Mouse (Mus musculus): ENCODE results near the gene Serpine3. TPM values are rescaled to one million over a fixed set of nuclear protein-coding genes. Genes with fewer than 3 reads are reported as not detected.

Gene Serpine3
- polyA plus RNA-seq, 1 experiment from 2014 or later = not detected

DNA sequence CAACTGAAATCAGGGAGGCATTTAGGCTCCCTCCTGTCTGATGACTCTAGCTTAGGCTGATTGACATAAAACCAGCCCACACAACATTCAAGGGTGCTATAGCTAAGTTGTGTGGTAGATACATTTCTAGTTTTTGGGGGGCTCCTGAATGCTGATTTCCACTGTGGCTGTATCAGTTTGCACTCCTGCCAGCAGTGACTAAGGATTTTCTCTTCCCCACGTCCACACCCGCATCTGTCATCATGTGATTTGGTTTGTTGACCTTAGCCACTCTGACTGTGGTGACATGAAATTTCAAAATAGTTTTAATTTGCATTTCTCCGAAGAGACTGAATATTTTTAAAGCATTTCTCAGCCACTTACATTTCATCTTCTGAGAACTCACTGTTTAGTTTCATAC, 6.0 kb upstream of the Serpine3 start:
- 81% methylated on average over 3 of the region's 3 CpGs for WGBS
- no peaks in the 10 kb centered on the region for H3K4me1 ChIP-seq
- no peaks in the 10 kb centered on the region for H3K27me3 ChIP-seq (replicated peaks)
- no peak overlapping the region for H3K27ac ChIP-seq
- H3K9me3 ChIP-seq = no peaks in the 10 kb centered on the region
- H3K4me3 ChIP-seq = no peak overlapping the region
- H3K36me3 ChIP-seq (replicated peaks) = no peaks in the 10 kb centered on the region
- no peak for ATAC-seq (replicated peaks)
- H3K4me2 ChIP-seq = no peak overlapping the region
- H3K9ac ChIP-seq = no peak overlapping the region

- H3K4me2 ChIP-seq = no peak overlapping the region
- 83% methylated on average over 6 of the region's 6 CpGs for WGBS
- H3K27me3 ChIP-seq (replicated peaks) = no peaks in the 10 kb centered on the region
- no peak overlapping the region for H3K4me3 ChIP-seq
- no peaks in the 10 kb centered on the region for H3K4me1 ChIP-seq
- no peaks in the 10 kb centered on the region for H3K36me3 ChIP-seq (replicated peaks)
- H3K27ac ChIP-seq = no peak overlapping the region
- no peak for ATAC-seq (replicated peaks)
- no peak overlapping the region for H3K9ac ChIP-seq
- no peaks in the 10 kb centered on the region for H3K9me3 ChIP-seq
These were observed 1.1 kb upstream of the Serpine3 start for GRCm38 (mm10) chr14:62662381-62662780.

GRCm38 (mm10) chr14:62664976-62665673, 1.7 kb downstream of the Serpine3 start:
- ATAC-seq (replicated peaks) = no peak
- Histone ChIP-seq H3K36me3 (replicated peaks) (no peaks in the 10 kb centered on the region), H3K4me1 (no peaks in the 10 kb centered on the region), H3K4me3 (no peak overlapping the region), H3K9ac (no peak overlapping the region), H3K9me3 (no peaks in the 10 kb centered on the region), H3K27ac (no peak overlapping the region), H3K27me3 (replicated peaks) (no peaks in the 10 kb centered on the region), H3K4me2 (no peak overlapping the region)
- 56% methylated on average over 9 of the region's 9 CpGs for WGBS

- Histone ChIP-seq H3K4me2 (no peak overlapping the region), H3K27me3 (replicated peaks) (no peaks in the 10 kb centered on the region), H3K36me3 (replicated peaks) (no peaks in the 10 kb centered on the region), H3K27ac (no peak overlapping the region), H3K9ac (no peak overlapping the region), H3K9me3 (no peaks in the 10 kb centered on the region), H3K4me1 (no peaks in the 10 kb centered on the region), H3K4me3 (no peak overlapping the region)
- no peak for ATAC-seq (replicated peaks)
- 90% methylated on average over 3 of the region's 3 CpGs for WGBS
These were observed 10.2 kb downstream of the Serpine3 start for GRCm38 (mm10) chr14:62673646-62674045.

DNA sequence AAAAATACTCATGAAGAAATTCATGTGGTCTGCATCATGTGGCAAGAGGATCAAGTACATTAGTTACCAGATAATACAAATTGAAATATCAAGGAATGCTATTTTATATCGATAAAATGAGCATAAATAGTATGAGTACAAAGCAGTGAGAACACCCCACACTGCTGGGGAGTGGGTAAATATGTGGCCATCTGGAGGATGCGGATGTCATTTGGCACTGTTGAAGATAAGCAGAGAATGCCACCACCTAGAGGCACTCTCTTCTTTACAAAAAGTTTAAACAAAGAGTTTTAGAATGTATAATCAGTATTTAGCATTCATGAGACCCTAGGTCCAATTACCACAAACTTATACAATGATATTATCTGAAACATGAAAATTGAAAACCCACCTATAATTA, 54.7 kb downstream of the Serpine3 start:
- Histone ChIP-seq H3K4me2 (no peak overlapping the region), H3K4me1 (no peaks in the 10 kb centered on the region), H3K9ac (no peak overlapping the region), H3K27ac (no peak overlapping the region), H3K9me3 (no peaks in the 10 kb centered on the region), H3K27me3 (replicated peaks) (no peaks in the 10 kb centered on the region), H3K36me3 (replicated peaks) (no peaks in the 10 kb centered on the region; the same call in 1 of the 2 replicates), H3K4me3 (no peak overlapping the region)
- no peak for ATAC-seq (replicated peaks)
- 88% methylated on average over 2 of the region's 2 CpGs for WGBS

DNA sequence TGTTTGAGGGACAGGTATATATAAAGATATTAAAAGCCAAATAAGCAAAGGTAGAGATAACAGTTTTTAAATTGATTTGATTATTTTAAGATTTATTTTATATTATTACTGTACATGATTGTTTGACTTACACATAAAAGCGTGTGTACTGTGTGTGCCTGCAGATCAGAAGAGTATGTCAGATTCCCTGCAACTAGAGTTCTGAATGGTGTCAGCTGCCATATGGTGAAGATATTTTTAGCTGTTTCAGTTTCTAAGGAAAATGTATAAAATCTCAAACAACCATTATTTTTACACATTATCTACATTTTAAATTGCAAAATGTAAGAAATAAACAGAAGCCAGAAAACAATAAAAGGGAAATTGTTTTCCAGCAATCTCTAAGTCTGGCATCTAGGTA, 58.2 kb downstream of the Serpine3 start:
- Histone ChIP-seq H3K36me3 (replicated peaks) (no peaks in the 10 kb centered on the region), H3K4me3 (no peak overlapping the region), H3K4me1 (no peaks in the 10 kb centered on the region), H3K27ac (no peak overlapping the region), H3K9ac (no peak overlapping the region), H3K4me2 (no peak overlapping the region), H3K9me3 (no peaks in the 10 kb centered on the region), H3K27me3 (replicated peaks) (no peaks in the 10 kb centered on the region)
- 91% methylated on average over 1 of the region's 1 CpGs for WGBS
- no peak for ATAC-seq (replicated peaks)

DNA sequence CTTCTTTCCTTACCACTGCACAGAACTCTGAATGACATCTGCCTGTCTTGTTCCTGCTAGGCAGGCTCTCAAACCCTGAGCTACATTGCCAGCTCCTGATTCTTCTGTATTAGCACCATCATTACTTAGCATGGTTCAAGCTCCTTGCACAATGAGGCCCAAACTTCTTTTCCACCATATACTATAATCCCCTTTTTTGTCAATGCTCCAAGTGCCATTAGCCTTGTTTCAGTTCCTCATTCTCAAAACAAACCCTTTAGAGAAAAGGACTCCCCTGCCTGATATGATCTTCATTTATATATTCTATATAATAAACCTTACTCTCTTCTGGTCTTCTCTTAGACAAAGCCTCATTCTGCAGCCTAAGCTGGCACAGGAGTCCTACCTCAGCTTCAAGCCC, 61.1 kb downstream of the Serpine3 start:
- H3K27ac ChIP-seq = no peak overlapping the region
- no peak overlapping the region for H3K9ac ChIP-seq
- H3K4me2 ChIP-seq = no peak overlapping the region
- no peaks in the 10 kb centered on the region for H3K4me1 ChIP-seq
- no peaks in the 10 kb centered on the region for H3K27me3 ChIP-seq (replicated peaks)
- no peaks in the 10 kb centered on the region for H3K9me3 ChIP-seq
- H3K4me3 ChIP-seq = no peak overlapping the region
- H3K36me3 ChIP-seq (replicated peaks) = no peaks in the 10 kb centered on the region
- ATAC-seq (replicated peaks) = no peak

- Histone ChIP-seq H3K27ac (no peak overlapping the region), H3K9me3 (no peaks in the 10 kb centered on the region), H3K4me3 (no peak overlapping the region), H3K4me2 (no peak overlapping the region), H3K36me3 (replicated peaks) (no peaks in the 10 kb centered on the region), H3K27me3 (replicated peaks) (no peaks in the 10 kb centered on the region), H3K4me1 (no peaks in the 10 kb centered on the region), H3K9ac (no peak overlapping the region)
- ATAC-seq (replicated peaks) = no peak
- WGBS = 88% methylated on average over 1 of the region's 1 CpGs
These were observed 68.4 kb downstream of the Serpine3 start for GRCm38 (mm10) chr14:62731902-62732301.

GRCm38 (mm10) chr14:62733666-62734065, 70.2 kb downstream of the Serpine3 start:
- no peaks in the 10 kb centered on the region for H3K36me3 ChIP-seq (replicated peaks)
- 87% methylated on average over 2 of the region's 2 CpGs for WGBS
- no peak overlapping the region for H3K4me3 ChIP-seq
- ATAC-seq (replicated peaks) = no peak
- H3K4me1 ChIP-seq = no peaks in the 10 kb centered on the region
- no peaks in the 10 kb centered on the region for H3K9me3 ChIP-seq
- H3K4me2 ChIP-seq = no peak overlapping the region
- no peak overlapping the region for H3K9ac ChIP-seq
- H3K27ac ChIP-seq = no peak overlapping the region
- H3K27me3 ChIP-seq (replicated peaks) = no peaks in the 10 kb centered on the region

- Histone ChIP-seq H3K27me3 (replicated peaks) (no peaks in the 10 kb centered on the region), H3K27ac (no peak overlapping the region), H3K36me3 (replicated peaks) (no peaks in the 10 kb centered on the region), H3K4me3 (no peak overlapping the region), H3K9me3 (no peaks in the 10 kb centered on the region), H3K4me1 (no peaks in the 10 kb centered on the region), H3K4me2 (no peak overlapping the region), H3K9ac (no peak overlapping the region)
- ATAC-seq (replicated peaks) = no peak
- WGBS = 93% methylated on average over 1 of the region's 1 CpGs
These were observed 72.2 kb downstream of the Serpine3 start for GRCm38 (mm10) chr14:62735646-62736045.

Other genes starting within 250 kb of the Serpine3 start
- gene Gucy1b2, start 207.4 kb upstream of the Serpine3 start, polyA plus RNA-seq (2015; fragmentation: Nextera tagmentation; extraction: Ambion mirVana) = 0.61 and 1.2 TPM in 2 replicates
- 49.0 and 50.7 TPM in 2 replicates for gene Fam124a, start 107.9 kb upstream of the Serpine3 start, polyA plus RNA-seq (2015; fragmentation: Nextera tagmentation; extraction: Ambion mirVana)
- 0.30 TPM in 1 of 2 replicates, not detected in the other for gene Gm4131, start 96.7 kb upstream of the Serpine3 start, polyA plus RNA-seq (2015; fragmentation: Nextera tagmentation; extraction: Ambion mirVana)
- 14.8 and 17.0 TPM in 2 replicates for gene Ints6, start 97.5 kb downstream of the Serpine3 start, polyA plus RNA-seq (2015; fragmentation: Nextera tagmentation; extraction: Ambion mirVana)
- 7.6 and 8.1 TPM in 2 replicates for gene Wdfy2, start 174.0 kb downstream of the Serpine3 start, polyA plus RNA-seq (2015; fragmentation: Nextera tagmentation; extraction: Ambion mirVana)

Measured in midbrain, embryonic 15.5 days (tissue).